Mouse (Mus musculus): ENCODE results near the gene Fabp6.

Gene Fabp6

DNA sequence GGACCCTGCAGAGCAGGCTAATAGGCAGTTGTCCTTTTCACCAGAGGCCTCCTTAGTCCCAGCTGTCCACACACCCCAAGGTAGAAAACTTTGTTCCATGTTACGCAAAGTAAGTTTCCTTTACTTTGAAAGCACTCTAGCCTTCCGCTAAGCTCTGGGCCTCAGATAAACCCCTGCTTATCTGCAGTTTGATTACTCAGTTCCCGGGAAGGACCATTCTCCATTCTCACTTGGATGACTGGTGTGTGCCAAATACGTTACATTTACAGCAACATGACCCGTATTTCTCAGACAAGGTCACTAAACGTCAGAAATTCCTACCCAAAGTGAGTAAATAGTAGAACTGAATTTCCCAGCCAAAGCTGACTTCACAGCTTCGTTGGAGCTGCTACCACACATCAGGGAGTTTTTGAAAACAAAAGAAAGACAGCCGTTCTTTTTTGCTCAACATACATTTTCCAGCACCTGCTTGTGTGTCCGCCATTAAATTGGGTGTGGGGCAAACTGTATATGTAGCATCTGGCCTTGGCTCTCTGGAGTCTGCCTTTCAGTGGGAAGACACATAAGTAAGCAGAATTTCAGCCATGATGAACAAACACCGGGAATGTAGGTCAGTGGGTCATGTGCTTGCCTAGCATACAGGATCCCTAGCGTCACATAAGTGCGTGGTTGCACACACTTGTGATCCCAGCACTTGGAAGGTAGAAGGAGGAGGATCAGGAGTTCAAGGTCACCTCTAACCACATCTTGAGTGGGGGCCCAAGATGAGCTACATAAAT lies 52.5 kb downstream of the Fabp6 start:
- in situ Hi-C loops (cut with MboI; ENCODE audit: low sequenced_read_pairs) = no loop called here

- in situ Hi-C loops (cut with MboI; ENCODE audit: low sequenced_read_pairs) = no loop called here
These were observed 53.2 kb downstream of the Fabp6 start for GRCm38 (mm10) chr11:43548148-43548547.

GRCm38 (mm10) chr11:43546678-43547077 lies 54.7 kb downstream of the Fabp6 start:
- in situ Hi-C loops (cut with MboI; ENCODE audit: low sequenced_read_pairs) = no loop called here
